Mouse (Mus musculus) G1E (cell line): Measurements from ENCODE around the gene Gas2l1.

ENCODE experiments used
- CTCF ChIP-seq: IDR thresholded peaks from 2 replicates; pipeline ENCODE4 v1.5.1; 2012; ENCODE audit warnings: low read depth, low read length, inconsistent platforms, mixed read lengths
- GATA1 ChIP-seq: IDR thresholded peaks from 2 replicates; pipeline ENCODE4 v1.6.1; 2012; ENCODE audit warnings: borderline replicate concordance, low read length, inconsistent platforms, mixed read lengths
- POLR2AphosphoS5 ChIP-seq: IDR thresholded peaks from 2 replicates; pipeline ENCODE4 v1.6.1; 2012; ENCODE audit warnings: low read depth, low read length, inconsistent platforms; ENCODE audit not compliant: insufficient replicate concordance

- TF ChIP-seq CTCF (no peak), GATA1 (no peak), POLR2AphosphoS5 (no peak)
These were observed 34.6 kb upstream of the Gas2l1 start for GRCm38 (mm10) chr11:5099576-5100183.
